Mouse (Mus musculus) left cerebral cortex, postnatal 14 days (tissue): ENCODE data around the gene Bbx. TPM values are rescaled to one million over a fixed set of nuclear protein-coding genes. Genes with fewer than 3 reads are reported as not detected.

Experiments used
- DNase-seq, 2 experiments: peaks; one replicate each; pipeline ENCODE4 v3.0.0; 2021 to 2022; ENCODE audit warnings: low spot score in 2 of 2, mixed read lengths in 1 of 2
- intact Hi-C: fragments of 180-260 bp; cut with DNase I; formaldehyde crosslinking; loops from one replicate; pipeline ENCODE4 v1.15.1; 2025
- total RNA-seq, 2 experiments: library from RNA; stranded (reverse); gene quantifications; 2 replicates each; pipeline ENCODE4 v1.2.3; 2021

Gene Bbx
- total RNA-seq, 2 experiments from 2014 or later, result 12.1 TPM

DNA sequence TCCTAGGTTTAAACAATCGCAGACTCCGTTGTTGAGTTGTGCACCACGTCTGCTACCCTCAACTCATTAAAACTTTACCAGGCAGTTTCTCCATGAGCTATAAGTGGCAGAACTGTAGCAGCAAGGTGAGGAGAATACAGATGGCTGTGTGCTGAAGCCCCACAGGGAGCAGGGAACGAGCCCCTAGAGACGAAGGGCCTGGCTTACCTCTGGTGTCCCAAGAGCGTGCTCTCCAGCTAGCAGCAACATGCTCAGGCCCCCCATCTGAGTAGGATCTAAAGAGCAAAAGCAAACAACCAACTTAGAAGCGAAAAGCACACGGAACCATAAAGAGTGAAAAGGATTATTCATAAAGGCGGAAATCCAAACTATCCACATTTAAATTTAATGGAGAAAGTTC is 170.0 kb downstream of the Bbx start:
- intact Hi-C loops, result no loop called here
- no peak for DNase-seq

DNA sequence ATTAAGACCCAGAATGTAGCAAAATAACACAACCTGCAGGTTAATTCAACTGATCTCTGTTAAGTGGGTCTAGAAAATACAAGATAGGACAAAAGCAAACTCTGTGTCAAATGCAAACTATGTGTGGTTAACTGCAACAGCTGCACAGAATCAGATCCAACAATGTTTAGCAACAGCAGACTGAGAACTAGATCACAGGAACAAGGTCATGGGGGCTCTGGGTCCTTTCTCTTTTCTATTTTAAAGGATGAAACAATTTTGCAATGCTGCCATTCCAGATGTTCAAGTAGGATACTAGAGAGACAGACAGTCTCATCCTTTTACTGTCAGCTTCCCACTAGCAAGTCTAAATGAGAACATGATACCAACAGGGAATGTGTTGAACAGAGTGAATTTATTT is 170.4 kb downstream of the Bbx start:
- no peak for DNase-seq
- intact Hi-C loops, result no loop called here

DNA sequence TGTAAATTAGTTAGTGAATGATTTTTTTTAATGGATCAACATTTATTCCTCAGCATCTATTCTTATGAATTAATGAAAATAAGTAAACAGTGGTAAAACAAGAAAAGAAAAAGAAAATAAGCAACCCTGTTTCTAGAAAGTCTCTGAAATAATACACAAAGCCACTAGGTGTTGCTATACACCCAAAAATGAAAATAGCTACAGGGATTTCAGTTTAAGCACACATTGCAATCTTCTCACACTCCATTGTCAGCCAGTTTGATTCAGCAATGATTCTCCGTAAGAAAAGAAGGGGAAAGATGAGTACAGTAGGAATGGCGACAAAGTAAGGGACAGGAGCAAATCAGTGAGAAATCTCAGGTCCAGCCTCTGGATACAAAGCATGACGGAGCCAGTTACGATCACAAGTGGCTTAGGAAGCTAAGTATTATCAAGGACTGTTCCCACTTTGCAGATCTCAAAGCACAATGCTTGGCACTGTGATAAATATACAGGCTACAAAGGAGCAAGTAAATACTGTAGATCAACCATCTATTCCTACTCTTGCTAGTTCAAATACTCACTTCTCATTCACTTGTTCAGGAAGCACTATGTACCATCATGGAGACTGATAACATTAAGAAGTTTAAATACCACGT is 177.5 kb downstream of the Bbx start:
- intact Hi-C loops, result loop anchor here (2.0 to 10.0 kb wide), 3 partner anchors 38 to 482 kb away; no protein-coding TSS in a partner anchor
- DNase-seq, result peak; percentile 15 to 57

DNA sequence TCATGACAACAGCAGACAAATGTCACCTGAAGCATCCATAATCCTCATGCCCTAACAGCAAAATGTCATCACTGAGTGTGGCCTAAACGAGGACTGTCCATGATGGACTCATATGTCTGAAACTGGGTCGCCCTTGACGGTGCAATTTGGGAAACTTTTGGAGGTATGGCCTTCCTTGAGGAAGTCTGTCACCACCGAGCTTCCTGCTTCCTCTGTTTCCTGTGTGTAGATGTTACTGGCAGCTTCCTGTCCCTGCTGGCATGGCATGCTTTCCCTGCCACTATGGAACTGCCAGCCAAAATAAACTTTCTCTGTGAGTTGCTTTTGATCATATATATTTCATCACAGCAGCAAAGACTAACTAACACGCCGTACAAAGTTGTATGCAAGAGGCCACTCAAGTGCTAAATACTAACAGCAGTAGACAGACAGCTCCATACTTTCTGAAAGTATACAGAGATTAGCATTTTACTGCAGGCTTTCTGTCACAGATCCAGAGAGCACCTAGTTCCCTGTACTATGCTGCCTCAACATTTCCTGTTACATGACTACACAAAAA is 180.7 kb downstream of the Bbx start:
- intact Hi-C loops, result loop anchor here (10.0 kb wide), 1 partner anchor 173 kb away; no protein-coding TSS in a partner anchor
- DNase-seq, result no peak

DNA sequence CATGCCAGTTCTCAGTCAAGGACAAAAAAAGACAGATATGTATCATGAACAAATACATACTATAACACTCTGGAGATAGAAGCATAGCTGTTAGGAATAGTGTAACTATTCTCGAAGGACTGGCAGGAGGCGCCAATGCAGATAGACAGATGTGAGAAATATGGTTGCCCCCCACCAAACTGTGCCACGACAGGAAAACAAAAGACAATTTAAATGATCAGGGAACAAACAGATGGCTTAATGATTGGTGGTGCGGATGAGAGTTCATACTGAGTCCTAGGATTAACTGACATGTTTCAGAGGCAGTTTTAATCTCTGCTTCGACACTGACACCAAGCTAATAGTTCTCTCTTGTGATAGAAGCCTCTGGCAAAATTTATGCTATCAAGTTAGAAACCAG is 181.7 kb downstream of the Bbx start:
- DNase-seq, result no peak
- intact Hi-C loops, result loop anchor here (10.0 kb wide), 1 partner anchor 174 kb away; no protein-coding TSS in a partner anchor

DNA sequence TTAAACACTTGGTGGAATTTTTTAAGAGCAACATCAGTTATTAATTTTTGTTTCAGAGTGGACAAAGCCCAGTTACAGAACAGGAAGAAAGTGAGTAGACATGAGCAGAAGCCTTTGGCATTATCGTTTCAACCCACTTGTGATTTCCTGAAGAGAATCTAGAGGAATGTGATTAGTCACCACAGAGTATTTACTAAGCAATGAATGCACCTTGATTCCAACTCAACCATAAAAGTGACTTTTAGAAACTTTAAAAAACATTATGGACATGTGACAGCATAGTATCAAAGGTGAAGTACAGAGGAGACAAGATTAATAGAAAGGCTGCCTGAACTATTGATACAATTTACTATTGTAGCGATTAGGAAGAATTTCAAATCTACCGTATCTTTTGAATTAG is 183.2 kb downstream of the Bbx start:
- intact Hi-C loops, result loop anchor here (5.0 kb wide), 1 partner anchor 192 kb away; no protein-coding TSS in a partner anchor
- no peak for DNase-seq

DNA sequence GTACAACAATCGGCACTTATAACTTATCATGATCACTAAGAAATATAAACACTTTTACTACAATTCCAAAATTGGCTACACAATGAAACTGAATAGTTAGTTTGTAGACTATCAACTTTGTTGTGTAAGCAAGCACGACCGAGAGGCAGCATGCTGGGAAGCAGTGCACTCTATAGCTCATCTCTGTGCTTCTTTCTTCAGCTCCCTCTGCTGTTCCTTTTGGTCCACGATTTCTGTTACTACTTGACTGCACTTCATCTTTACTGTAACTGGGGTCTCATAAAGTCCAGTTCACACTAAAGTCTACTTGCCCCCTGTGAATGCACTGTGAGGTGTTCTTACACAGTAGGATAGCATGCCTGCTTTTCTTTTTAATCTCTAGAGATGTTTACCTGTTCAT is 189.7 kb downstream of the Bbx start:
- intact Hi-C loops, result no loop called here
- peak; percentile 20 to 30 for DNase-seq

DNA sequence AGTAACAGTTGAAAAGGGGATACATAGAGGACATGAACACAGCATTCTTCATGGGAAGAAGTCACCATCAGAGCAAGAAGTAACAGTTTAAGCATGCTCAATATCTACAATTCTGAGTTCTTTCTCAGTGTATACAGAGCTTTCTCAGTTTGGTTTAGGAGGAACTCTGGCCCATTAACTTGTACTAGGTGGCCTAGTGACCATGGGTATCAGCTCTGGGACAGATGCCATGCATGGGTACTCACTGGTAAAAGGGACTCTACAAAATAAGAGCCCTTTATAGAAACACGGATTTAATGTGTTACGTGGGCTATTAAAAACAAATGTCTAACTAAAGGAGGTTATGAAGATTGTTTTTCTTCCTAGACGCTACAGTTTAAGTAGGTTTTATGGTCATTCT is 190.6 kb downstream of the Bbx start:
- intact Hi-C loops, result no loop called here
- DNase-seq, result no peak

DNA sequence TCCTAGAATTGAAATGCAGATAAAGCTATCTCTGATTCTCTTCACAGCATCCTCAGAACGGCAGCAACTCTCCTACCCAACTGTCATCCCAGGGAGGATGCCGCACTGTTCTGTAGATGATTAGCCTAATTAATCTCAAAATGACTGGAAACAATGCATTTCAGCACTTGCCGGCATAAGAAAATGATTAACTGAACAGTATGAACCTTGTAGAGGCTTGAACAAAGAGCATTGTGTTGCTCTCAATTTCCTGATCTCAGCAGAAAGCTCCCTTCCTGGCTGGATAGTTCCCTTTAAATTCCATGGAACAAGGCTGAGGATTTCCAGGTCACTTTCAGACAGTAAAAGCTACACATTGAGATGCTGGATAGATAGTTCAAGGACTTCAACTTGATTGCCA is 197.0 kb downstream of the Bbx start:
- intact Hi-C loops, result no loop called here

DNA sequence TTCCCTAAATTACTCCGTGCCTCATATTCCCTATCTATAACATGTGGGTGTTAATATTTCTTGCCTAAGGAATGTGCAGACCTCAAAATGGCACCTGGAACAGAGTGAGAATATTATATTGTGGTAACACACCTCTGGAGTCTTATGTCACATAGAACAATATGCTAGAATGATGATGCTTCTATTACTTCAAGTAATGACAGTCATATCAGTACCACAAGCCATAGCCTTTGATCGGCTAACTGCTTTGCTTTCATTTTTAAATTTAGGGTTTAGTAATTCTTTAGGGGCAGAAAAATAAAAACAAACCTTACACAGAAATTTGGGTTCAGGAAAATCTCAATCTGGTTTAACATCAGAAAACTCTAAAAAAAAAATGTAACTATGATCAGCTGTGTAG is 201.6 kb downstream of the Bbx start:
- DNase-seq, result no peak
- intact Hi-C loops, result no loop called here

More for the DNA sequence above, 197.0 kb downstream of the Bbx start:
- DNase-seq, result no peak

DNA sequence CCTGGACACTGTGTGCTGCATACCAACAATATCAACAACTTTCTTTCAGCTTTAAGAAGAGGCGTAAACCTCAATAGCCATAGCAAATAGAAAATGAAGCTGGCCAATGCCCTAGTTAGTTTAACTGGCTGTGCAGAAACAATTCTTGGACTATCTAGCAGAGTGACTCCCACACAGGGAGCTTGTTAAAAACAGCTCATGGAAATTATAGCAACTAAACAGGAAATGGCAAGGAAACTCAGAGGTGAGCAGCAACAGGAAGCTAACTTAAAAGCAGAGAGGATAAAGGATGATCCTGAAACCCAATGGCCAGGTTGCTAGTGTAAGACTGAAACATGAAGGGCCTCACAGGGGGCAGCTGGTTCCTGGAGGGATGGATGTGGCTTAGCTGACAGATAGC is 203.4 kb downstream of the Bbx start:
- no peak for DNase-seq

DNA sequence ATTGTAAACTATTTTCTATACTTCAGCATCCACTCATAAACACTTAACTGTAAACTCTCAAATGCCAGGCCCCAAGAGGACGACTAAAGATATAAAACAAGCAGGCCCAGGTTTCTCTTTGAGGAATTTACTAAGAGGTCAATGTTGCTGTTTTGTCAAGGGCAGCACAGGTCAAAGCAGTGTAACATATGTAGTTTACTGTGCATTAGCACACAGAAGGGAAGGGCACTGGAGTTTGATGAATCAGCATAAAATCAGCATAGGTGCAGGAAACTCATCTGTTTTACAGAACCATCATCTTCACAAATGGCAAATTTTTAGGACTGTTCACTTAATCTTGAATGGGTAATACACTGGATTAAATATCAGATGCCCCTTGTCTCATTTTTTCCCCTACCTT is 205.9 kb downstream of the Bbx start:
- no peak for DNase-seq
- intact Hi-C loops, result no loop called here

More for the DNA sequence above, 203.4 kb downstream of the Bbx start:
- intact Hi-C loops, result no loop called here

DNA sequence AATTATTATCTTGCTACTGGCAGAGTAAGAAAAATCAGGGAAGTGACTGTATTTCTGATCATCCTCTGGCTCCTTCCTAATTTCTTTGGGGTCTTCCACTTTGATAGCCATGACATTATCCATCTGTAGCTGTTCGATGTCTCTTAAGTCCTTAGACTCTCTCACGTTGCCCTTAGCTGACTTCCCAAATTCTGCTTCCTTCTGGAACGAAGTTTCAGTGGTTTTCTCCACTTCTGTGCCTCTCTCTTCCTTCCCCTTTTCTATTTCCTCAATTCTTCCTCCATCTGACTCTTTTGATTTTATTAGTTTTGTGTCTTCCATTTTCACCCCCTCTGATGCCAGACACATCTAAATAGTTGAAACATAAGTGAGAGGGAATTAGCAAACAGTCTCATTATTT is 207.2 kb downstream of the Bbx start:
- intact Hi-C loops, result no loop called here

DNA sequence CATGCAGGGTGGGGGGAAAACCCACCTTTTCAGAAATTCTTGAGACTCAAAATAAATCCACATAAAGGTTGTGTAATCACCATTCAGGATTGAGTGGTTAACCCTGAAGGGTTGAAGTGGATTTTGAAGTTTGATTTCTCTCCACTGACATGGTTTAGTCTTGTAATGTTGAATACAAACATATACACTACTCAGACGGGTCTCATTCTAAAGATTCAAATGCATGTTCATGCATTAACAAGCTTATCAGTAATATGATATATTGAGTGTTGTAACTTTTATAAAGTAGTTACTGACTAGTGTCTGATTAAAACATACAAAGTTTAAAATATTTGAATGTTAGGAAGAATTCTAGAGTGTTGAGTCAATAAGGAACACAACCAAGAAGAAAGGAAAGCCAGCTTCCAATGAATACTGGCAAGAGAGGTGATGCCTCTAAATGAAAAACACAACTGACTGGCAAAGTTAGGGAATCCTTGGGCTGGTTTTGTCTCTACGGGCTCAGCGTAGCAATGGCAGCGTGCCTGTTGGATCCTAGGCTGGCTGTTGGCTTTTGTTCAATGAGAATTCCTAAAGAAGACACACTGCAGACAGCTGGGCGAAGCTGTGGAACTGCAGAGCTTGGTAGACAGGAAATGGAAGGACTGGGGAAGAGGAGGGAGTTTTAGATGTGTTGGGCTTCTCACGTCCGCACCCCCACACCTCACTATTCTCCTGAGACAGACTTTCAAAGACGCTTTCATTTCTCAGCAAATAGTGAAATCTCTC is 211.3 kb downstream of the Bbx start:
- intact Hi-C loops, result no loop called here
- DNase-seq, result peak; percentile 40 to 57

More for the DNA sequence above, 207.2 kb downstream of the Bbx start:
- DNase-seq, result no peak

DNA sequence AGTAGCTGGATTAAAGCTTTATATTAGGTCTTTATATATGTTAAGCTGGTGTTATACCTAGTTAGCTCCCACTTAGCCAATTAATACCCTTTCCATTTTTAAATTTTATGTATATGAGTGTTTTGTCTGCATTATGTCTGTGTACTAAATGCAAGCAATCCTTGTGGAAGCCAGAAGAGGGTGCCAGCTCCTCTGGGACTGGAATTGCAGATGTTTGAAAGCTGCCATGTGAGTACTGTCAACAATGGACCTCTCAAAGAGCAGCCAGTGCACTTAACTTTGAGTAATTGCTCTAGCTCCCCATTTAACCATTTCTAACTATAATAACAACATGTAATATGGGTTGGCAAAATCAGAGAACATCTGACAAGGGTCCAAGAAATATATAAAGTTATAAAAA is 215.1 kb downstream of the Bbx start:
- intact Hi-C loops, result loop anchor here (10.0 kb wide), 1 partner anchor 172 kb away; no protein-coding TSS in a partner anchor
- DNase-seq, result no peak

DNA sequence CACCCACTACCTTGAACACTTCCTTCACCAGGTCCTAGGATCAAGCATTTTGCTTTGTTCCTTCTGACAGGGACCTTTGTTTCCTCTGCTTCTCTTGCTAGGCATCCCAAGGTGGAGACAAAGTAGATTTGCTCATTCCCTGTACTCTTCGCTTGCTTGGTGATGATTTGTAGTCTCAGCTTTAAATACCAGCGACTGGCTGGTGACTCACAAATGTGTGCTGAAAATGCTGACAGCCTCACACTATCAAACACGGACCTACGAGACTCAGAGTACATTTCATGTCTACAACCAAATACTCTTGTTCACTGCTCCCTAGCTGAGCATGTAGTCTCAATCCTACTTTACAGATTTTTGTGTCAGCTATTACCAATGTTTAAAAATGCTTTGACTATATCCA is 220.5 kb downstream of the Bbx start:
- intact Hi-C loops, result loop anchor here (10.0 kb wide), 1 partner anchor 167 kb away; no protein-coding TSS in a partner anchor
- peak; percentile 27 to 58 for DNase-seq

DNA sequence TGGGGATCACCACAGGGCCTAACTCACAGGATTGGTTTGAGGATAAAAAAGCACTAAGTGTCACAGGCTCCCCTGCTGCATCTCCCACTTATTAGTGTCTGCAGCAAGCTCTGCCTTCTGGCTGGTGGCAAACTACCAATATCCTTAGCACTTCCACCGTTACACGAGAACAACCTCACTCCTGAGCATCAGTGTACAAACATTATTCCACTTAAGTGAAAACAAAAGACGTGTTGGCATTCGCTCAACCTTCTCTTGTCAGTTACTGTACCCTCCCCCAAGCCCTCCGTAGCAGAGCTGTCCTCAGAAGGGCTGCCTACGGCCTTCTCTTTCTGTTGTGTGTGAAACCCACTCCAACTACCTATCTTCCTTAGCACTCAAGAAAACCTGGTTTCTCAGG is 221.0 kb downstream of the Bbx start:
- no peak for DNase-seq
- intact Hi-C loops, result loop anchor here (10.0 kb wide), 1 partner anchor 166 kb away; no protein-coding TSS in a partner anchor

DNA sequence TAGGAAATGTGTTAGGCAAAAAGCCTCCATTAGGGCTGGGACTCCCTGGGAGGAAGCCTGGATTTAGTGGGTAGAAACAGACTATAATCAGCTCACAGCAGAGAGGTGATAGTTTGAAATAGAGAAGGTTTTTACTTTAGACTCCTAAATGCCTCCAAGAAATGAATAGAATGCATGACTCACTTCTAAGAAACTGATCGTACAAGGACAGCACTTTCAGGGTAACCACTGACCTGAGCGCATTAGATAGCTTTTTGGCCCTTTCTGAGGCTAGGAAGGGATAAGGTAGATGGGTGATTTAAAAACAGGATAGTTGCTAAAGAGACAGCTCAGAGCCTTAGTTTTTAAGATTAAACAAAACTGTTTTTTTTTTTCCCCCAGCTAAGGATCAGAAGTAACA is 221.4 kb downstream of the Bbx start:
- DNase-seq, result no peak
- intact Hi-C loops, result loop anchor here (10.0 kb wide), 1 partner anchor 166 kb away; no protein-coding TSS in a partner anchor

DNA sequence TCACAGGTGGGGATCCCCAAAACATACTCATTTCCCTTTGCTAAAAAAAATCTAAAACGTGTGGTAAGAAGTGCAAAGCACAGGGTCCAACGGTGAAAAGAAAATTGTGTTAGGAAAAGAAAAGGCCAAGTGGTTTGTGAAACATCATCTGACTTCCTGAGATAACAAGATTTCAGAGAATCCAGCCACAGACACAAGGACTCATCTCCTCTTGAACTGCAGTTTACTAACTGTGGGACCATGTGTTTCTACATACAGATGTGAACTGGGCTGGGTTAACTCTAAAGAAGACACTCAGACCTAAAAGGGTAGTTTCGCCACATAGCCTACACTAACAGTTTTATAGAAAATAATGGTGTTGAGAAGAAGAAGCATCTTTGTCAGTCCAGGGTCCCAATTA is 227.2 kb downstream of the Bbx start:
- intact Hi-C loops, result no loop called here
- no peak for DNase-seq

DNA sequence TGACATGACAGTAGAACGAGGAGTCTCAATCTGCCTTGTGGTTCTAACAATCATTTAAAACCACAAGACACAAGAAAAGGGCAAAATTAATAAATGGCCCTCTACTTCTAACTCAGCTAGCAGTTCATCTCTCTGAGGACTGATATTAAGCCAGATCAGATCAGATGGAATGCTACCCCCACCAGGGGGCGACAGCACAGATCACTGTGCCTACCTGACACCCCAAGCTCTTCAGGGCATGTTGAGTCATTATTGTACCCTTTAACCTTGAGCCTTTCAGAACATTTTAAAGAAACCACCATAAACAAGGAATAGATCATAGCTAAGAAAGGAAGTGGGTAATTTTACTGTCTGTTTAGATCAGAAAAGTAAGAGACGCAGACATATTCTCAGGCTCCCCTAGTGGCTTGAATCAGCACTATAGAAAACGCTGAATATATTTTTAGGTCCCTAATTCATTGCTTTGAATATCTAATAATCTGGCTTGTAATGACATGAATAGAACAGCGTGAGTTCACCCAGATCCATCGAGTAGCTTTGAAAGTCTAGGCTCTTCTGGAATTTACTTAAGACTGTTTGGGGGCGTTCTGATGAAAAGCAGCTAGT is 230.5 kb downstream of the Bbx start:
- intact Hi-C loops, result no loop called here
- peak in 1 of 2 experiments; percentile 29 for DNase-seq
